In the genomic region with DNA sequence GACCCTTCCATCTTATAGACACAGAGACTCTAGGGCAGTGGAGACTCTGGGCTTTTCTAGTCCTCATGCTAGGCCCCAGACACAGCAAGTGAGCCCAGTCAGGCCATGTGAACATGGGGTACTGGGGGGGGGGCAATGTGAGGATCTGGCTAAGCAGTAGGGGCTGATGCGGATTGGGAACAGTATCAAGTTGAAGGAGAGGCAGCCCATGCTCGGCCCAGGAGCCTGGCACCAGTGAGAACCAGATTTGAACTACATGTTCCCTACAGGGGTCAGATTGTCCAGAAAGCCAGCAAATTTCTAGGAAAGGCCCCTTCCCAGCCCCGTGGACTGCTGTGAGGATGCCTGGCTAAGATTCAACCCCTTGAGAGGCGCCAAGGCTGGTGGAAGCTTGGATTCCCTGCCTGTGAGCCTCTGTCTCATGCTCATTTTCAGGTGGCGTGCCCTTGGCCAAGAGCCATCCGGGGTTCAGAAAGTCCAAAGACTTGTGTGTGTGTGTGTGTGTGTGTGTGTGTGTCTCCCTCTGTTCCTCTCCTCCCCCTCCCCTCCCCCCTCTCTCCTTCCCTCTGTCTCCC, we compare ENCODE assay signal across 21 mouse cellular contexts. TPM values are rescaled to one million over a fixed set of nuclear protein-coding genes. Genes with fewer than 3 reads are reported as not detected.
DNase-seq lines count a peak whose midpoint lies in the region; ATAC-seq and TF ChIP-seq lines count a peak whose summit lies in the region.
"Had no signal": no experiment of that assay in that cellular context is flagged by ENCODE, and none has a peak within 500 bp of the region (broad histone marks: within the 10 kb centered on the region; RNA-seq: fewer than 3 reads in every experiment).

No protein-coding gene starts in this region.

- H3K27me3 ChIP-seq in hindbrain, embryonic 16.5 days (replicated peaks; ENCODE audit: control insufficient read depth, insufficient read depth, low read length): no peaks in the 10 kb centered on the region
- H3K27me3 ChIP-seq in hindbrain, embryonic 14.5 days (ENCODE audit: control insufficient read depth, insufficient read depth, low read length): no peaks in the 10 kb centered on the region
- no peaks in the 10 kb centered on the region for H3K27me3 ChIP-seq in midbrain, postnatal 0 days (ENCODE audit: insufficient read depth, low read length)
- no peaks in the 10 kb centered on the region for H3K27me3 ChIP-seq in midbrain, embryonic 10.5 days (ENCODE audit: low read depth, poor library complexity, severe bottlenecking)
- H3K27me3 ChIP-seq: heart, embryonic 12.5 days; limb, embryonic 12.5 days; stomach, embryonic 15.5 days had no signal

- TF ChIP-seq CTCF in midbrain, postnatal 0 days (IDR thresholded peaks at IDR 0.05): no peak

- no peaks in the 10 kb centered on the region for H3K9me3 ChIP-seq in hindbrain, embryonic 16.5 days (ENCODE audit: control insufficient read depth, low read length)
- H3K9me3 ChIP-seq in hindbrain, embryonic 14.5 days (ENCODE audit: control insufficient read depth, low read length): no peaks in the 10 kb centered on the region
- H3K9me3 ChIP-seq in midbrain, postnatal 0 days (ENCODE audit: low read length): no peaks in the 10 kb centered on the region
- no peaks in the 10 kb centered on the region for H3K9me3 ChIP-seq in midbrain, embryonic 10.5 days (replicated peaks)
- H3K9me3 ChIP-seq: G1E; heart, embryonic 12.5 days; limb, embryonic 12.5 days; megakaryocyte, embryonic 14.5 days; stomach, embryonic 15.5 days had no signal

- no peak overlapping the region for H3K27ac ChIP-seq in hindbrain, embryonic 16.5 days (ENCODE audit: low read depth, low read length)
- no peak overlapping the region for H3K27ac ChIP-seq in hindbrain, embryonic 14.5 days
- H3K27ac ChIP-seq in midbrain, postnatal 0 days (ENCODE audit: low read depth, low read length): no peak overlapping the region
- H3K27ac ChIP-seq in midbrain, embryonic 10.5 days (replicated peaks): no peak overlapping the region
- H3K27ac ChIP-seq: limb, embryonic 12.5 days; liver, embryonic 14.5 days; stomach, embryonic 15.5 days had no signal

- no peaks in the 10 kb centered on the region for H3K36me3 ChIP-seq in hindbrain, embryonic 16.5 days (ENCODE audit: control insufficient read depth, insufficient read depth, low read length)
- no peaks in the 10 kb centered on the region for H3K36me3 ChIP-seq in hindbrain, embryonic 14.5 days (replicated peaks; ENCODE audit: control insufficient read depth, insufficient read depth)
- H3K36me3 ChIP-seq in midbrain, postnatal 0 days (ENCODE audit: insufficient read depth, low read length): no peaks in the 10 kb centered on the region
- no peaks in the 10 kb centered on the region for H3K36me3 ChIP-seq in midbrain, embryonic 10.5 days
- H3K36me3 ChIP-seq: G1E; heart, embryonic 12.5 days; limb, embryonic 12.5 days; stomach, embryonic 15.5 days had no signal

- no peak overlapping the region for H3K4me3 ChIP-seq in hindbrain, embryonic 16.5 days (ENCODE audit: low read length)
- H3K4me3 ChIP-seq in hindbrain, embryonic 14.5 days (replicated peaks; ENCODE audit: low read length): no peak overlapping the region
- no peak overlapping the region for H3K4me3 ChIP-seq in midbrain, postnatal 0 days (ENCODE audit: low read depth, low read length)
- H3K4me3 ChIP-seq in midbrain, embryonic 10.5 days: no peak overlapping the region
- H3K4me3 ChIP-seq: heart, embryonic 12.5 days; limb, embryonic 12.5 days; megakaryocyte, embryonic 14.5 days; stomach, embryonic 15.5 days had no signal

- no peaks in the 10 kb centered on the region; the same call in 1 of the 2 replicates for H3K4me1 ChIP-seq in hindbrain, embryonic 16.5 days (ENCODE audit: control insufficient read depth, insufficient read depth, low read depth, low read length)
- no peaks in the 10 kb centered on the region for H3K4me1 ChIP-seq in hindbrain, embryonic 14.5 days (replicated peaks; ENCODE audit: control insufficient read depth, insufficient read depth, low read length)
- H3K4me1 ChIP-seq in midbrain, postnatal 0 days (ENCODE audit: insufficient read depth, low read length): peaks cover 3% of the 10 kb centered on the region; the same call in 1 of the 2 replicates
- H3K4me1 ChIP-seq in midbrain, embryonic 10.5 days: peaks cover 15% of the 10 kb centered on the region
- H3K4me1 ChIP-seq: stomach, embryonic 15.5 days had no signal

- peak; percentile 86 for ATAC-seq in hindbrain, embryonic 16.5 days
- ATAC-seq in hindbrain, embryonic 14.5 days (ENCODE audit: low FRiP score): no peak; the same call in 1 of the 2 replicates
- peak; percentile 34; the same call in 1 of the 2 replicates for ATAC-seq in midbrain, postnatal 0 days (ENCODE audit: low FRiP score)
- ATAC-seq: CD4-positive, CD25-positive, alpha-beta regulatory T cell, adult 4 months; forebrain, embryonic 16.5 days; intestine, embryonic 16.5 days had no signal

- H3K9ac ChIP-seq in hindbrain, embryonic 16.5 days (ENCODE audit: low read depth, low read length): no peak overlapping the region
- H3K9ac ChIP-seq in hindbrain, embryonic 14.5 days: no peak overlapping the region
- H3K9ac ChIP-seq in midbrain, postnatal 0 days (replicated peaks; ENCODE audit: low read length, poor library complexity, severe bottlenecking): no peak overlapping the region
- H3K9ac ChIP-seq: heart, embryonic 12.5 days; limb, embryonic 12.5 days; liver, embryonic 14.5 days; stomach, embryonic 15.5 days had no signal

- peak; percentile 87 to 95 for DNase-seq in cerebellum, postnatal 10 days
- no peak for DNase-seq in cerebellum, adult 9-11 months
- DNase-seq in hindbrain, embryonic 14.5 days (ENCODE audit: low spot score): no peak
- DNase-seq in midbrain, postnatal 0 days (ENCODE audit: low spot score): peak; percentile 76
- no peak for DNase-seq in midbrain, embryonic 10.5 days (ENCODE audit: low spot score)
- DNase-seq in thymus, postnatal 36 days: no peak
- DNase-seq in lung, adult 18-20 months: no peak
- DNase-seq: cerebellum, adult 18-20 months; lung, postnatal 10 days; right cerebral cortex, postnatal 14 days; thymus, adult 2 months had no signal

- H3K4me2 ChIP-seq in hindbrain, embryonic 16.5 days (ENCODE audit: low read length): no peak overlapping the region
- no peak overlapping the region for H3K4me2 ChIP-seq in hindbrain, embryonic 14.5 days (replicated peaks)
- no peak overlapping the region for H3K4me2 ChIP-seq in midbrain, postnatal 0 days (ENCODE audit: low read depth, low read length, poor library complexity, severe bottlenecking)
- H3K4me2 ChIP-seq: heart, embryonic 12.5 days; limb, embryonic 12.5 days; stomach, embryonic 15.5 days had no signal

- WGBS in hindbrain, embryonic 16.5 days: 51% methylated on average over 6 of the region's 6 CpGs
- WGBS in hindbrain, embryonic 14.5 days: 63% methylated on average over 6 of the region's 6 CpGs
- WGBS in midbrain, postnatal 0 days: 77% methylated on average over 6 of the region's 6 CpGs
- 74% methylated on average over 6 of the region's 6 CpGs for WGBS in midbrain, embryonic 10.5 days

RNA-seq across cellular contexts. Expression of a gene that starts 45.4 kb away (rescaled TPM):
- 1.6 and 2.1 TPM in 2 replicates for polyA plus RNA-seq in hindbrain, embryonic 16.5 days (2015; fragmentation: Nextera tagmentation; extraction: Ambion mirVana)
- polyA plus RNA-seq in hindbrain, embryonic 14.5 days (2014; fragmentation: Nextera tagmentation; extraction: Ambion mirVana): 0.55 and 1.2 TPM in 2 replicates
- 1.2 and 4.9 TPM in 2 replicates for total RNA-seq in midbrain, postnatal 0 days (2014; rRNA removed)
- 0.57 and 1.4 TPM in 2 replicates for polyA plus RNA-seq in midbrain, postnatal 0 days (2015; fragmentation: Nextera tagmentation; extraction: Ambion mirVana)
- polyA plus RNA-seq in midbrain, embryonic 10.5 days (2016; fragmentation: Nextera tagmentation; extraction: Ambion mirVana): 0.39 and 0.75 TPM in 2 replicates

Comparison
In these comparisons a context has a peak if more than half of its experiments do, and no peak if none do; other contexts are left out.
1. DNase-seq: peak in cerebellum, postnatal 10 days (2 of 2) and midbrain, postnatal 0 days (single experiment); none in cerebellum, adult 9-11 months (single experiment), hindbrain, embryonic 14.5 days (single experiment), midbrain, embryonic 10.5 days (single experiment), thymus, postnatal 36 days (0 of 2) and lung, adult 18-20 months (0 of 2).